Mouse (Mus musculus): ENCODE data around the gene Cd47. TPM values are rescaled to one million over a fixed set of nuclear protein-coding genes. Genes with fewer than 3 reads are reported as not detected.

The Cd47 gene
- 313 TPM for polyA plus RNA-seq (2017; shearing (Covaris generic))

DNA sequence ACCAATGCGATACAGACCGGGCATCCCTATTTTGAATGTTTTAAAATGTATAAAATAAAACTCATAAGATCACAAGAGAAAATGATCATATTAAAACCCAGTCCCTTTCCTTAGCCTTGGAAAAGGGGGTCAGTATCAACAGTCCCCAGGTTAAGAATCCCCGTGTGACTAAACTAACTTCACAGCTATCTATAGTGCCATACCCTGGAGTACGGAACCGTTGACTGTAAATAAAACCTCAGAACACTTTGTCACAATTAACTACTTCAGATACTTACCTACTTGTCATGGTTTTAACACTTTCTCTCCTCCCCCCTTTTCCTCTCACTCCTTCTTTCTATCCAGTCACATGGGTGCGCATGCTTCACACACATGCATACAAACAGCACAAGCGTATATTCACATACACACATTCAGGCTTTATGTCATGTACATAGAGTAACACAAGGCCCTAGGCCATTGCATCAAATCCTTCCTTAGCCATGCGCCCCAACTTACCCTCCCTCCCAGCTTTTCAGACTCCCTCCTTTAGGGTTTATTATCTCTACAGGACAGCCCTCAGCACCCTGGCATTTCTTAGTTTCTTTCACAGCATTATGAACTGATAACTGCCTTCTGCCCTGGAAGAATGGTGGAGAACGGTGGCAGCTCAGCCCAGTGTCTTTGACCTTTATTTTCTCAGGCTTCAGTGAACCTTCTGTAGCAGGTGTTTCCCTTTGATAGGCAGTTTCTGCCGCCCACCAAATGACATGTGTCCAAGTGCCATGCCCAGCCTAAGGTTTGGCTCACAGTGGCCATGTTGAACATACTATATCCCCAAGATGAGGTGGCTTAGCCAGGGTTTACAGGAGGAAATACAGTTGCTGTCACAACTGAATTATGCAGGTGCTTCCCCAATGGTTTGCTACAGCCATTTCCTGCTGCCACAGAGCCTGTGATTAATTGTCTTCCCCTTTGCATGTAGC is at the start of gene Cd47:
Gene Cd47 (plus strand): TSS at position 937 of the 965 bp plus-strand sequence.

Other genes starting within 250 kb of the Cd47 start
- gene Ift57, start 101.3 kb upstream of the Cd47 start, polyA plus RNA-seq (2017; shearing (Covaris generic)), result 7.7 TPM